Mouse (Mus musculus) heart, postnatal 0 days (tissue): ENCODE measurements at regions not wholly inside any gene's neighbourhood (a gene's known extent, or its start where the extent isn't known, plus 50 kb on each side); places are given as distances from the start of the nearest gene placed in this dataset.
A peak's percentile ranks its signal among the peaks of the same experiment; 100 is the strongest.

Experiments used
- ATAC-seq: fragments of 200-750 bp; cut with Nextera tagmentation; 2 replicates; pipeline ENCODE4 v1.8.0; 2017; ENCODE audit warnings: low read depth, moderate number of reproducible peaks, moderate library complexity; ENCODE audit not compliant: insufficient read depth
- DNase-seq: peaks from one replicate; pipeline ENCODE4 v3.0.0-alpha.2; 2016; ENCODE audit warnings: low spot score
- H3K27ac ChIP-seq: fragments of 300-500 bp; sonication (generic); 2 replicates; pipeline ENCODE4 v1.5.1; 2014; ENCODE audit warnings: low read depth, mild to moderate bottlenecking
- H3K27me3 ChIP-seq: fragments of 300-500 bp; sonication (generic); 2 replicates; pipeline ENCODE4 v1.6.1; 2014; ENCODE audit warnings: low read length, mixed read lengths; ENCODE audit not compliant: control insufficient read depth, insufficient read depth
- H3K36me3 ChIP-seq: fragments of 300-500 bp; sonication (generic); replicated peaks from 2 replicates; pipeline ENCODE4 v1.6.1; 2014; ENCODE audit warnings: low read length, mixed read lengths; ENCODE audit not compliant: control insufficient read depth, insufficient read depth
- H3K4me1 ChIP-seq: fragments of 300-500 bp; sonication (generic); 2 replicates; pipeline ENCODE4 v1.6.1; 2014; ENCODE audit warnings: antibody characterized with exemption; ENCODE audit not compliant: control insufficient read depth, insufficient read depth
- H3K4me2 ChIP-seq: fragments of 300-500 bp; sonication (generic); 2 replicates; pipeline ENCODE4 v1.6.1; 2014; ENCODE audit warnings: low read depth, mild to moderate bottlenecking, low read length, moderate library complexity
- H3K4me3 ChIP-seq: fragments of 300-500 bp; sonication (generic); 2 replicates; pipeline ENCODE4 v1.5.1; 2014; ENCODE audit warnings: low read depth, low read length
- H3K9ac ChIP-seq: fragments of 300-500 bp; sonication (generic); replicated peaks from 2 replicates; pipeline ENCODE4 v1.6.1; 2014; ENCODE audit warnings: low read depth, low read length, mixed read lengths
- H3K9me3 ChIP-seq: fragments of 300-500 bp; sonication (generic); replicated peaks from 2 replicates; pipeline ENCODE4 v1.6.1; 2016; ENCODE audit warnings: low read length; ENCODE audit not compliant: control insufficient read depth
- CTCF ChIP-seq: IDR thresholded peaks from 2 replicates; pipeline ENCODE4 v1.5.1; 2016; ENCODE audit warnings: antibody characterized with exemption, control low read depth, low read depth
- EP300 ChIP-seq: IDR thresholded peaks from 2 replicates; pipeline ENCODE4 v1.6.1; 2016; ENCODE audit warnings: antibody characterized with exemption, low read depth
- WGBS: fragments of 180-500 bp; shearing (Covaris S2); extraction: QIAGEN DNeasy Blood & Tissue Kit; methylation state at CpG from one replicate; pipeline ENCODE4 v1.1.7; 2014; 5-methylcytosine and 5-hydroxymethylcytosine counted together

DNA sequence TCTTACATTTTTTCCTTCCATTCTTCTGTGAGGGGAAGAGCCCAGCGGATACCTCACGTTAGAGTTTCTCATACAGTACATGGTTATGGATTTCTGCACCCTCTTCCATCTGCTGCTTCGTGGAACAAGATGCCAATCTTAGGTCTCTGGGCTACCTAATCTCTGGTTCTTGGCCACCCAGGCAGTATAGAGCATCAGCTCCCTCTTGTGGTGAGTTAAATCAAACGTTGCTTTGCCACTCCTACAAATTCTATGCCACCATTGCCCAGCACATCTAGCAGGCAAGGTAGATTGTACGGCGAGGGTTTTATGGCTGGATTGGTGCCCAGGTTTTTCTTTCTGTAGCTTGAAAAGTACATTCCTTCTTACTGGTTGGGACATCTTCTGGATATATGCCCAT is 889.7 kb upstream of the Slc10a2 start:
- Histone ChIP-seq H3K27me3 (no peaks in the 10 kb centered on the region), H3K4me2 (no peak overlapping the region), H3K4me1 (no peaks in the 10 kb centered on the region), H3K4me3 (no peak overlapping the region), H3K9me3 (no peaks in the 10 kb centered on the region; the same call in 1 of the 2 replicates), H3K27ac (no peak overlapping the region), H3K36me3 (no peaks in the 10 kb centered on the region), H3K9ac (no peak overlapping the region)
- no peak for DNase-seq
- peak; percentile 14; the same call in 1 of the 2 replicates for TF ChIP-seq CTCF
- no peak for TF ChIP-seq EP300
- no peak for ATAC-seq
- 46% methylated on average over 6 of the region's 6 CpGs for WGBS

DNA sequence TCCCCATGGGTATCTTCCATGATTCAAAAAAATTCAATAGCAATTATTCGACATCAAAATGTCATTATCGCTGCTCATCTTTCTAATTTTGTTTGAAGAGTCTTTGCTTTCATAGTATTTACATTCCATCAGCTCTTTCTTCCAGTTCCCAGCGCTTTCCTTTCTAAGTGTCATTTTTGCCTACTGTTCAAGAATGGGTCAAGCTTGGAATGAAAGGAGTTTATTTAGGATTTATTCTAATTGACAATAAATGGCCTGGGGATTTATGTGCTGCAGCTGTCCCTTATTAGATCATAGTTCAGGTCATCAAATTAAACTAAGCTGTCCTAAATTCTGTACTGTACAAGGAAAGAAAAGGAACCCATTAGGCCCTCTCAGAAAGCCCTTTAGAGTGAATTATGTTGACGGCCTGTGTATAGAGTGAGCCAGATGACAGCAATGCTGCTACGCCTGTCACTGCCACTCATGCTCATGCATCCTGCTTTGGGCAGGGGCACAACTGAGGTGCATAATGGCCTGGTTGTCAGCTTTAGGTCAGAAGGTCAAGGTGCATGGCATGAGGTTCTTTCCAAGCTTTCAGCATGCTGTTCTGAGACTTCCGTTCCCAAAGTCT is 860.4 kb upstream of the Slc10a2 start:
- WGBS: 74% methylated on average over 6 of the region's 6 CpGs
- no peak for DNase-seq
- Histone ChIP-seq H3K27me3 (no peaks in the 10 kb centered on the region), H3K27ac (no peak overlapping the region), H3K4me2 (no peak overlapping the region), H3K4me1 (no peaks in the 10 kb centered on the region), H3K4me3 (no peak overlapping the region), H3K9ac (no peak overlapping the region), H3K36me3 (no peaks in the 10 kb centered on the region), H3K9me3 (no peaks in the 10 kb centered on the region)
- TF ChIP-seq CTCF (no peak), EP300 (no peak)
- ATAC-seq: no peak

DNA sequence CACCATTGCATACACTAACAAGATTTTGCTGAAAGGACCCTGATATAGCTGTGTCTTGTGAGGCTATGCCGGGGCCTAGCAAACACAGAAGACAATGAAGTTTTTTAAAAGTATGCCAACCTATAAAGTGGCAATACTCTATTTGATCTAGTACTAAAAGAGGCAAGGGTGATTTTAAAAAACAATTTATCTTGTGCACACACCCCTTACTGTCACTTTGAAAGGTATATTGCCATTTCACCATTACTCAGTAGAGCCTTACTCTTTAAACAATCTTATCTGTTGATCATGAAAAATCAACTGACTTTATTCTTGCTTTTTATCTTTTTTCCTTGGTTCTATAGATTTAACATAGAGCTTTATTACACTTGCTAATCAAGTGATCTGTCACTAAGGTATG is 859.1 kb upstream of the Slc10a2 start:
- no peak for ATAC-seq
- Histone ChIP-seq H3K9ac (no peak overlapping the region), H3K4me3 (no peak overlapping the region), H3K27me3 (no peaks in the 10 kb centered on the region), H3K27ac (no peak overlapping the region), H3K4me1 (no peaks in the 10 kb centered on the region), H3K9me3 (no peaks in the 10 kb centered on the region), H3K4me2 (no peak overlapping the region), H3K36me3 (no peaks in the 10 kb centered on the region)
- no peak for DNase-seq
- WGBS: 88% methylated on average over 1 of the region's 1 CpGs
- no peak for TF ChIP-seq CTCF
- TF ChIP-seq EP300: no peak

DNA sequence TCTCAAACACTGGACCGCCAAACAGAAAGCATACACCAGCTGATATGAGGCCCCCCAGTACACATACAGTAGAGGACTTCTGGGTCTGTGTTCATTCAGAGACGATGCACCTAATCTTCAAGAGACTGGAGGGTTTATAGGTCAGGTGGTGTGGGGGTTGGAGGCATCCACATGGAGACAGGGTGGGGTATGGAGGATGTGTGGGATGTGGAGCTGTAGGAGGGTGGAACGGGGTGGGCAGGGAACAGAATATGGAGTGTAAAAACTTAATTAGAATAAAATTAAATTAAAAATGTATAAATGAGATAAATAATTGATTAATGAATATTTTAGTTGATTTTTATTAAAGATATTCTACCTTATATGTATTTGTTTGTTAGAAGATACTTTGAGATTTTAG is 832.9 kb upstream of the Slc10a2 start:
- H3K27ac ChIP-seq: no peak overlapping the region
- DNase-seq (no peak), ATAC-seq (no peak)
- H3K4me2 ChIP-seq: no peak overlapping the region
- TF ChIP-seq CTCF (no peak), EP300 (no peak)
- no peaks in the 10 kb centered on the region for H3K9me3 ChIP-seq
- no peaks in the 10 kb centered on the region for H3K4me1 ChIP-seq
- no peak overlapping the region for H3K9ac ChIP-seq
- H3K27me3 ChIP-seq: no peaks in the 10 kb centered on the region
- H3K4me3 ChIP-seq: no peak overlapping the region
- no peaks in the 10 kb centered on the region for H3K36me3 ChIP-seq
- 69% methylated on average over 3 of the region's 3 CpGs for WGBS

DNA sequence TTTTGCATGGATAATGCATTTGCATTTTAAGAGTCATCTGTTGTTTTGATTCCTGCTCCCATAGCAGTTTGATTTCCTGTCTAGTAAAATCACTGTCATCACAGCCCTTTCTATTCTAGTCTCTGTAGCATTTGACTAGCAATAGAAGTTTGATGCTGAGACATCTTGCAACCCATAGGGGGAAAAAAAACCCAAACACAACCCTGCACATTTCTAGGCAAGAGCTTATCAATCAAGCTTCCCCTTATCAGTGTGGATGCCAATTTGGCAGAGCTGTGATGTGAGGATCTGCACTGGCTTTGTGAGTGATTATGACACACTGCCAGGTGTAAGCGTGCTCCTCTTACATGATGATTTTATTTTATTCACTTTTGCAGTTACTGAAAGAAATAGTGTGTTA is 813.0 kb upstream of the Slc10a2 start:
- no peak overlapping the region for H3K9ac ChIP-seq
- DNase-seq: no peak
- H3K4me2 ChIP-seq: no peak overlapping the region
- ATAC-seq: no peak
- H3K9me3 ChIP-seq: no peaks in the 10 kb centered on the region
- H3K36me3 ChIP-seq: no peaks in the 10 kb centered on the region
- no peaks in the 10 kb centered on the region for H3K4me1 ChIP-seq
- no peaks in the 10 kb centered on the region for H3K27me3 ChIP-seq
- no peak for TF ChIP-seq EP300
- TF ChIP-seq CTCF: no peak
- no peak overlapping the region for H3K27ac ChIP-seq
- H3K4me3 ChIP-seq: no peak overlapping the region
- 64% methylated on average over 1 of the region's 1 CpGs for WGBS
